Mouse (Mus musculus) MEL (cell line): ENCODE data around the gene Cbx8.

Source experiments
- CHD2 ChIP-seq: IDR thresholded peaks from 2 replicates; pipeline ENCODE4 v1.6.1; 2011; ENCODE audit warnings: low read length, improper control_type of control experiment
- CTCF ChIP-seq, 3 experiments: IDR thresholded peaks in 2 of 3; conservative IDR thresholded peaks in 1 of 3; 2 replicates each; pipeline ENCODE4 v1.5.1; 2011 to 2012; ENCODE audit warnings: low read length in 3 of 3, low read depth in 2 of 3, mild to moderate bottlenecking in 2 of 3, improper control_type of control experiment in 1 of 3, inconsistent platforms in 1 of 3, mixed read lengths in 1 of 3, moderate library complexity in 1 of 3; ENCODE audit not compliant: control insufficient read depth in 1 of 3, insufficient read depth in 1 of 3, poor library complexity in 1 of 3, severe bottlenecking in 1 of 3
- E2F4 ChIP-seq: IDR thresholded peaks from 2 replicates; pipeline ENCODE4 v1.6.1; 2011; ENCODE audit warnings: low read depth, low read length, improper control_type of control experiment, borderline replicate concordance
- EP300 ChIP-seq, 2 experiments: IDR thresholded peaks; 2 replicates each; pipeline ENCODE4 v1.6.1; 2011; ENCODE audit warnings: improper control_type of control experiment in 2 of 2, low read length in 2 of 2, low read depth in 1 of 2, mild to moderate bottlenecking in 1 of 2
- GABPA ChIP-seq: IDR thresholded peaks from 2 replicates; pipeline ENCODE4 v1.6.1; 2012; ENCODE audit warnings: low read depth, mild to moderate bottlenecking, inconsistent platforms, low read length, improper control_type of control experiment, moderate library complexity
- GATA1 ChIP-seq: IDR thresholded peaks from 2 replicates; pipeline ENCODE4 v1.6.1; 2011; ENCODE audit warnings: low read depth, low read length, improper control_type of control experiment
- JUND ChIP-seq: IDR thresholded peaks from 2 replicates; pipeline ENCODE4 v1.6.1; 2011; ENCODE audit warnings: low read depth, mild to moderate bottlenecking, improper control_type of control experiment, low read length
- MAX ChIP-seq: IDR thresholded peaks from 2 replicates; pipeline ENCODE4 v1.6.1; 2011; ENCODE audit warnings: low read length, improper control_type of control experiment
- POLR2A ChIP-seq, 2 experiments: IDR thresholded peaks; 2 replicates each; pipeline ENCODE4 v1.6.1; 2011 to 2012; ENCODE audit warnings: low read length in 2 of 2, mild to moderate bottlenecking in 2 of 2, control low read depth in 1 of 2, improper control_type of control experiment in 1 of 2, low read depth in 1 of 2, moderate library complexity in 1 of 2; ENCODE audit not compliant: control insufficient read depth in 1 of 2, insufficient read depth in 1 of 2, poor library complexity in 1 of 2
- POLR2AphosphoS2 ChIP-seq: IDR thresholded peaks from 2 replicates; pipeline ENCODE4 v1.6.1; 2011; ENCODE audit warnings: low read length, improper control_type of control experiment
- POLR2AphosphoS5 ChIP-seq: IDR thresholded peaks from 2 replicates; pipeline ENCODE4 v1.6.1; 2012; ENCODE audit warnings: low read depth, borderline replicate concordance, mild to moderate bottlenecking, inconsistent platforms, low read length, moderate library complexity, mixed read lengths
- ZC3H11A ChIP-seq: IDR thresholded peaks from 2 replicates; pipeline ENCODE4 v1.6.1; 2012; ENCODE audit warnings: low read depth, mild to moderate bottlenecking, inconsistent platforms, low read length, improper control_type of control experiment
- ZKSCAN1 ChIP-seq: IDR thresholded peaks from 2 replicates; pipeline ENCODE4 v1.6.1; 2012; ENCODE audit warnings: low read depth, mild to moderate bottlenecking, inconsistent platforms, low read length, improper control_type of control experiment, moderate library complexity

DNA sequence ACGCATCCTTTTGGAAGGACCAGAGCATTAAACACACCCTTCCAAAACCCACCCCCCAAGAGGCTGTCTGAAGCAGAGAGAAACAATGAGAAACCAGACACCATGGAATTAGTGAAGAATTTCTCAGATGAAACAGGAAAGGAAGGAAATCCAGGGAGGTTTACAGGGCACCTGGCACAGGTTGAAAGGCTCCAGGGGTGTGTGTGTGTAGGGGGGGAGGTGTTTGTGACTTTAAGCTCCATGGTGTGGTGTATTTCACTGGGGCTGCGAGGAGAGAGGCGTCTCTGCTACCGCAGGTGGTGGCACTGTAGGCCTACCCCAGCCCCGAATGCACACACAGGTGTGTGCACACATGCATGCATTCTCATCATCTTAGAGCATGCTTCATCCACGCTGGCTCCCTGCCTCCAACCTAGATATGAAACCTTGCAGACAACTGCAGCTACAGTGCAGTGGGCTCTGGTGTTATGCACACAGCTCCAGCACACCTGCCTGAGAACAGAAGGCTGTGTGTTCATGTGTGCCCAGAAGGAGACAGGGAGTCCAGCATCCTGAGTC is 33.2 kb upstream of the Cbx8 start:
- no peak for TF ChIP-seq JUND
- TF ChIP-seq CTCF (IDR thresholded peaks at IDR 0.05 in 2 of 3, conservative IDR thresholded peaks at IDR 0.05 in 1 of 3; ENCODE audit: control insufficient read depth in 1 of 3, insufficient read depth in 1 of 3, low read depth in 2 of 3, low read length in 3 of 3, poor library complexity in 1 of 3, severe bottlenecking in 1 of 3), result no peak
- TF ChIP-seq POLR2AphosphoS5, result no peak
- no peak for TF ChIP-seq EP300 (IDR thresholded peaks at IDR 0.05; ENCODE audit: low read depth in 1 of 2, low read length in 2 of 2)
- no peak for TF ChIP-seq ZKSCAN1
- no peak for TF ChIP-seq POLR2A (IDR thresholded peaks at IDR 0.05; ENCODE audit: control insufficient read depth in 1 of 2, insufficient read depth in 1 of 2, low read depth in 1 of 2, low read length in 2 of 2, poor library complexity in 1 of 2)
- no peak for TF ChIP-seq GATA1
- no peak for TF ChIP-seq CHD2
- TF ChIP-seq POLR2AphosphoS2, result no peak
- no peak for TF ChIP-seq GABPA
- no peak for TF ChIP-seq MAX
- no peak for TF ChIP-seq ZC3H11A
- no peak for TF ChIP-seq E2F4
